29 mouse cellular contexts compared by ENCODE assay signal in genomic region chr17:28335267-28335666, GRCm38 (mm10). TPM values are rescaled to one million over a fixed set of nuclear protein-coding genes. Genes with fewer than 3 reads are reported as not detected.
DNase-seq lines count a peak whose midpoint lies in the region; ATAC-seq and TF ChIP-seq lines count a peak whose summit lies in the region.
"Had no signal": no experiment of that assay in that cellular context is flagged by ENCODE, and none has a peak within 500 bp of the region (broad histone marks: within the 10 kb centered on the region; RNA-seq: fewer than 3 reads in every experiment).

No protein-coding gene starts in this region.

- H3K36me3 ChIP-seq in hindbrain, embryonic 13.5 days = peaks cover 25% of the 10 kb centered on the region
- peaks cover 9% of the 10 kb centered on the region; the same call in 1 of the 2 replicates for H3K36me3 ChIP-seq in hindbrain, postnatal 0 days (ENCODE audit: insufficient read depth, low read length)
- H3K36me3 ChIP-seq in midbrain, embryonic 12.5 days = peaks cover 30% of the 10 kb centered on the region
- peaks cover 20% of the 10 kb centered on the region for H3K36me3 ChIP-seq in midbrain, embryonic 14.5 days (ENCODE audit: control insufficient read depth, insufficient read depth, low read length)

- H3K4me2 ChIP-seq in hindbrain, embryonic 13.5 days = no peak overlapping the region
- no peak overlapping the region for H3K4me2 ChIP-seq in hindbrain, postnatal 0 days (ENCODE audit: low read depth, low read length)
- H3K4me2 ChIP-seq in midbrain, embryonic 12.5 days (replicated peaks) = no peak overlapping the region
- H3K4me2 ChIP-seq in midbrain, embryonic 14.5 days (ENCODE audit: low read length) = no peak overlapping the region
- H3K4me2 ChIP-seq: heart, embryonic 11.5 days; heart, embryonic 15.5 days; hindbrain, embryonic 14.5 days had no signal

- no peaks in the 10 kb centered on the region for H3K9me3 ChIP-seq in hindbrain, embryonic 13.5 days
- no peaks in the 10 kb centered on the region for H3K9me3 ChIP-seq in hindbrain, postnatal 0 days (ENCODE audit: low read length)
- no peaks in the 10 kb centered on the region for H3K9me3 ChIP-seq in midbrain, embryonic 12.5 days
- no peaks in the 10 kb centered on the region for H3K9me3 ChIP-seq in midbrain, embryonic 14.5 days (ENCODE audit: control insufficient read depth, low read length)
- H3K9me3 ChIP-seq: heart, embryonic 15.5 days had no signal

- H3K27me3 ChIP-seq in hindbrain, embryonic 13.5 days = no peaks in the 10 kb centered on the region
- no peaks in the 10 kb centered on the region for H3K27me3 ChIP-seq in hindbrain, postnatal 0 days (ENCODE audit: insufficient read depth, low read length)
- no peaks in the 10 kb centered on the region for H3K27me3 ChIP-seq in midbrain, embryonic 12.5 days
- H3K27me3 ChIP-seq in midbrain, embryonic 14.5 days (ENCODE audit: control insufficient read depth, insufficient read depth, low read length) = no peaks in the 10 kb centered on the region
- H3K27me3 ChIP-seq: heart, embryonic 15.5 days; Patski had no signal

- TF ChIP-seq CTCF in hindbrain, postnatal 0 days (IDR thresholded peaks at IDR 0.05; ENCODE audit: low read depth) = no peak

- peak; percentile 90 for DNase-seq in heart, adult 11 months
- no peak for DNase-seq in heart, adult 18-20 months
- no peak for DNase-seq in hindbrain, postnatal 0 days (ENCODE audit: low spot score)
- DNase-seq in midbrain, embryonic 14.5 days = no peak
- DNase-seq: adrenal gland, postnatal 10 days; adrenal gland, postnatal 36 days; B cell, adult 2 months; cerebellum, adult 18-20 months; cerebellum, adult 9-10 months; cerebellum, postnatal 14 days; forebrain, postnatal 0 days; gastrocnemius, postnatal 25 days; heart, postnatal 10 days; heart, postnatal 4 days had no signal

- H3K4me1 ChIP-seq in hindbrain, embryonic 13.5 days (replicated peaks) = peaks cover 14% of the 10 kb centered on the region
- H3K4me1 ChIP-seq in hindbrain, postnatal 0 days (ENCODE audit: insufficient read depth, low read length) = no peaks in the 10 kb centered on the region; the same call in 1 of the 2 replicates
- H3K4me1 ChIP-seq in midbrain, embryonic 12.5 days = peaks cover 15% of the 10 kb centered on the region
- no peaks in the 10 kb centered on the region for H3K4me1 ChIP-seq in midbrain, embryonic 14.5 days (ENCODE audit: control insufficient read depth, insufficient read depth, low read length)

- ATAC-seq in hindbrain, embryonic 13.5 days (ENCODE audit: low FRiP score) = no peak
- no peak for ATAC-seq in hindbrain, postnatal 0 days
- ATAC-seq in midbrain, embryonic 12.5 days (ENCODE audit: low FRiP score, low read depth) = no peak
- ATAC-seq in midbrain, embryonic 14.5 days (ENCODE audit: low FRiP score, low TSS enrichment) = no peak
- no peak for ATAC-seq in frontal cortex, adult (ENCODE audit: low TSS enrichment)
- ATAC-seq: forebrain, embryonic 14.5 days; forebrain, postnatal 0 days; intestine, postnatal 0 days; Patski had no signal

- WGBS in hindbrain, embryonic 13.5 days = 73% methylated on average over 10 of the region's 10 CpGs
- WGBS in hindbrain, postnatal 0 days = 78% methylated on average over 10 of the region's 10 CpGs
- 77% methylated on average over 10 of the region's 10 CpGs for WGBS in midbrain, embryonic 12.5 days
- 75% methylated on average over 10 of the region's 10 CpGs for WGBS in midbrain, embryonic 14.5 days

- no peak overlapping the region for H3K27ac ChIP-seq in hindbrain, embryonic 13.5 days
- no peak overlapping the region for H3K27ac ChIP-seq in hindbrain, postnatal 0 days
- H3K27ac ChIP-seq in midbrain, embryonic 12.5 days (replicated peaks) = no peak overlapping the region
- H3K27ac ChIP-seq in midbrain, embryonic 14.5 days (replicated peaks; ENCODE audit: low read depth, low read length) = no peak overlapping the region
- H3K27ac ChIP-seq: heart, embryonic 15.5 days; hindbrain, embryonic 14.5 days had no signal

- no peak overlapping the region for H3K4me3 ChIP-seq in hindbrain, embryonic 13.5 days
- no peak overlapping the region for H3K4me3 ChIP-seq in hindbrain, postnatal 0 days (ENCODE audit: low read length)
- H3K4me3 ChIP-seq in midbrain, embryonic 12.5 days = no peak overlapping the region
- H3K4me3 ChIP-seq in midbrain, embryonic 14.5 days (replicated peaks; ENCODE audit: low read depth, low read length) = no peak overlapping the region
- H3K4me3 ChIP-seq: heart, embryonic 15.5 days had no signal

- H3K9ac ChIP-seq in hindbrain, embryonic 13.5 days = 0 out of 2 replicates have a peak overlapping the region, but pooled peaks have one; percentile 19
- no peak overlapping the region for H3K9ac ChIP-seq in hindbrain, postnatal 0 days (replicated peaks; ENCODE audit: low read length)
- 0 out of 2 replicates have a peak overlapping the region, but pooled peaks have one; percentile 4 for H3K9ac ChIP-seq in midbrain, embryonic 12.5 days (replicated peaks)
- H3K9ac ChIP-seq in midbrain, embryonic 14.5 days (replicated peaks; ENCODE audit: low read length) = no peak overlapping the region
- H3K9ac ChIP-seq: forebrain, postnatal 0 days; heart, embryonic 15.5 days; hindbrain, embryonic 14.5 days had no signal

RNA-seq across cellular contexts. Expression of gene Rpl10a, which starts 7.0 kb away (rescaled TPM):
- 100 to 1,000 TPM; 422 to 438 TPM for total RNA-seq in heart, adult 18-20 months (2021)
- 336 and 366 TPM in 2 replicates for polyA plus RNA-seq in hindbrain, embryonic 13.5 days (2015; fragmentation: Nextera tagmentation; extraction: Ambion mirVana)
- total RNA-seq in hindbrain, postnatal 0 days (2014; rRNA removed) = 699 and 1,071 TPM in 2 replicates
- 337 and 355 TPM in 2 replicates for polyA plus RNA-seq in hindbrain, postnatal 0 days (2015; fragmentation: Nextera tagmentation; extraction: Ambion mirVana)
- polyA plus RNA-seq in midbrain, embryonic 12.5 days (2016; fragmentation: Nextera tagmentation; extraction: Ambion mirVana) = 329 and 373 TPM in 2 replicates
- 401 and 423 TPM in 2 replicates for polyA plus RNA-seq in midbrain, embryonic 14.5 days (2014; fragmentation: Nextera tagmentation; extraction: Ambion mirVana)

RNA-seq across cellular contexts. Expression of gene Tead3, which starts 15.3 kb away (rescaled TPM):
- total RNA-seq in heart, adult 18-20 months (2021) = 10 to 100 TPM; 12.0 to 13.3 TPM
- polyA plus RNA-seq in hindbrain, embryonic 13.5 days (2015; fragmentation: Nextera tagmentation; extraction: Ambion mirVana) = 1.8 and 2.0 TPM in 2 replicates
- total RNA-seq in hindbrain, postnatal 0 days (2014; rRNA removed) = 6.5 and 9.4 TPM in 2 replicates
- 1.3 and 1.7 TPM in 2 replicates for polyA plus RNA-seq in hindbrain, postnatal 0 days (2015; fragmentation: Nextera tagmentation; extraction: Ambion mirVana)
- polyA plus RNA-seq in midbrain, embryonic 12.5 days (2016; fragmentation: Nextera tagmentation; extraction: Ambion mirVana) = 5.2 and 5.7 TPM in 2 replicates
- polyA plus RNA-seq in midbrain, embryonic 14.5 days (2014; fragmentation: Nextera tagmentation; extraction: Ambion mirVana) = 0.78 and 1.7 TPM in 2 replicates
- total RNA-seq: common myeloid progenitor, adult 5-6 weeks had no signal

RNA-seq across cellular contexts. Expression of gene Fance, which starts 21.9 kb away (rescaled TPM):
- total RNA-seq in heart, adult 18-20 months (2021) = 10 to 100 TPM; 10.5 to 12.7 TPM
- 21.9 and 24.2 TPM in 2 replicates for polyA plus RNA-seq in hindbrain, embryonic 13.5 days (2015; fragmentation: Nextera tagmentation; extraction: Ambion mirVana)
- total RNA-seq in hindbrain, postnatal 0 days (2014; rRNA removed) = 38.7 and 46.5 TPM in 2 replicates
- 23.6 and 27.2 TPM in 2 replicates for polyA plus RNA-seq in hindbrain, postnatal 0 days (2015; fragmentation: Nextera tagmentation; extraction: Ambion mirVana)
- polyA plus RNA-seq in midbrain, embryonic 12.5 days (2016; fragmentation: Nextera tagmentation; extraction: Ambion mirVana) = 28.5 and 30.5 TPM in 2 replicates
- polyA plus RNA-seq in midbrain, embryonic 14.5 days (2014; fragmentation: Nextera tagmentation; extraction: Ambion mirVana) = 19.5 and 24.3 TPM in 2 replicates

RNA-seq across cellular contexts. Expression of gene Tulp1, which starts 29.8 kb away (rescaled TPM):
- total RNA-seq in heart, adult 18-20 months (2021) = not detected
- 2.1 and 2.2 TPM in 2 replicates for polyA plus RNA-seq in hindbrain, embryonic 13.5 days (2015; fragmentation: Nextera tagmentation; extraction: Ambion mirVana)
- total RNA-seq in hindbrain, postnatal 0 days (2014; rRNA removed) = 1.4 TPM in 1 of 2 replicates, not detected in the other
- polyA plus RNA-seq in hindbrain, postnatal 0 days (2015; fragmentation: Nextera tagmentation; extraction: Ambion mirVana) = 1.8 and 2.0 TPM in 2 replicates
- polyA plus RNA-seq in midbrain, embryonic 12.5 days (2016; fragmentation: Nextera tagmentation; extraction: Ambion mirVana) = 4.9 and 5.1 TPM in 2 replicates
- polyA plus RNA-seq in midbrain, embryonic 14.5 days (2014; fragmentation: Nextera tagmentation; extraction: Ambion mirVana) = 1.4 and 1.5 TPM in 2 replicates
- total RNA-seq: adrenal gland, adult 18-20 months; CH12.LX; common myeloid progenitor, adult 5-6 weeks; gastrocnemius, adult 8-10 months; gastrocnemius, postnatal 25 days; heart, adult 8-10 months had no signal
- polyA plus RNA-seq: G1E, Patski had no signal

Comparison
In these comparisons a context has a peak if more than half of its experiments do, and no peak if none do; other contexts are left out.
1. H3K9ac ChIP-seq: peak in hindbrain, embryonic 13.5 days (single experiment) and midbrain, embryonic 12.5 days (single experiment); none in hindbrain, postnatal 0 days (single experiment) and midbrain, embryonic 14.5 days (single experiment).